Mouse (Mus musculus): ENCODE results near the gene Tmem203.

DNA sequence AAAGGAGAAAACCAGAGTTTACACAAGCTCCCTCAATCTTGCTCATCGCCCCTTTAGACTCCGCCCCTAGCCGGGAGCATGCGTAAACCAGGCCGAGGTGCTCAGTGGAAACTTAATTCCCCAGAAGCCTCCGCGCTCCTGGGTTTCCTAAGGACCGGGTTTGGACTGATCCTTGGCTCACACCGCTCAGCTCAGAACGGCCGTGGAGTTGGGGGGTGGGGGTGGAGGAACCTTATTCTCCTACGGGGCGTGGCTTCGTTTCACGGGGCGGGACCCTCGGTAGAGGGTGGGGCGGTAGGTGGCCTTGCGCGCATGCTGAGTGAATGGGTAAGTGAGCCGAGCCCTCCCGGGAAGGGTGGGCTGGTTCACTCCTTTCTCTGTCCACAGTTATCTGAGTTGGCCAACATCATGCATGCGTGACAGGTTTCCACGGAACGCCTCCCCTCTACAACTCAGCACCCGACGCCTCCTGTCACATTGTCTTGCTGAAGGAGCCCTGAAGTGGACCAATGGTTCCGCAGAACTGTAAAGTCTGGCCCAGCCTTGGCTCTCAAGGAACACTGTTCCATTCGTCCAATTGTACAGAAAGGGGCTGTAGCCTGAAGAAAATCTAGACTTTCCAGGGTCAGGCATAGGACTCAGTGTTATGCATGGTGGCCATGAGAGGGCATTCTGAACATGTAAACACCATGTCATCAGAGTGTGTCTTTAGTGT, 14.4 kb upstream of the Tmem203 start:
- TF ChIP-seq EP300 (IDR thresholded peaks at IDR 0.05; ENCODE audit: low read length) (no peak), NRF1 (IDR thresholded peaks at IDR 0.05; ENCODE audit: low read depth, low read length) (peak; percentile 84), POLR2AphosphoS2 (IDR thresholded peaks at IDR 0.05; ENCODE audit: low read depth, low read length) (no peak), POLR2A (IDR thresholded peaks at IDR 0.05; ENCODE audit: low read depth, low read length) (peak; percentile 73), CHD1 (IDR thresholded peaks at IDR 0.05; ENCODE audit: low read depth, low read length) (no peak), CTCF (conservative IDR thresholded peaks at IDR 0.05 in 1 of 2, IDR thresholded peaks at IDR 0.05 in 1 of 2; ENCODE audit: low read depth in 2 of 2, low read length in 2 of 2) (no peak), ETS1 (conservative IDR thresholded peaks at IDR 0.05; ENCODE audit: low read depth, low read length) (no peak)
